Mouse (Mus musculus) left cerebral cortex, adult 11 months (tissue): Measurements from ENCODE around the gene Nrcam.

Experiments
- DNase-seq: peaks from one replicate; pipeline ENCODE4 v3.0.0; 2022; ENCODE audit warnings: low spot score

Nrcam gene

GRCm38 (mm10) chr12:44357881-44358280 is 29.2 kb downstream of the Nrcam start:
- no peak for DNase-seq

- DNase-seq, result no peak
Observed at GRCm38 (mm10) chr12:44371076-44371710, 42.5 kb downstream of the Nrcam start.

DNA sequence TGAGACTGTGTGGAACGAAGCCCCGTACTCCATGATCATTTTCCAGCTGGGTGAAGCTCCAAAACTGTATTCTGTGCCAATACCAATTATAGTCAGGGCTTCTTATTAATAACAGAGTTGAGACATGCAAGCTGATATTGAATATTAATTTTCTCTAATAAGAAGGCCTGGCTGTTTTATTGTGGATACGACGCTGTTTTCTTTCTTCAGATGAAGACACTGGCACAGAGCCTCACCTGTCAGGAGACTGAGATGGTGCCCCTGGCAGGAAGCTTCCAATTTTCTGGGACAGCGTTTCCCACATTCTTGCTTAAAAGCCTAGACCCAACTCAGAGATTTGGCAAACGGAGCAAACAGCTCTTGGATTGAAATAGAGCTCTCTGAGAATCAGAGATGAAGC is 47.3 kb downstream of the Nrcam start:
- DNase-seq, result no peak

DNA sequence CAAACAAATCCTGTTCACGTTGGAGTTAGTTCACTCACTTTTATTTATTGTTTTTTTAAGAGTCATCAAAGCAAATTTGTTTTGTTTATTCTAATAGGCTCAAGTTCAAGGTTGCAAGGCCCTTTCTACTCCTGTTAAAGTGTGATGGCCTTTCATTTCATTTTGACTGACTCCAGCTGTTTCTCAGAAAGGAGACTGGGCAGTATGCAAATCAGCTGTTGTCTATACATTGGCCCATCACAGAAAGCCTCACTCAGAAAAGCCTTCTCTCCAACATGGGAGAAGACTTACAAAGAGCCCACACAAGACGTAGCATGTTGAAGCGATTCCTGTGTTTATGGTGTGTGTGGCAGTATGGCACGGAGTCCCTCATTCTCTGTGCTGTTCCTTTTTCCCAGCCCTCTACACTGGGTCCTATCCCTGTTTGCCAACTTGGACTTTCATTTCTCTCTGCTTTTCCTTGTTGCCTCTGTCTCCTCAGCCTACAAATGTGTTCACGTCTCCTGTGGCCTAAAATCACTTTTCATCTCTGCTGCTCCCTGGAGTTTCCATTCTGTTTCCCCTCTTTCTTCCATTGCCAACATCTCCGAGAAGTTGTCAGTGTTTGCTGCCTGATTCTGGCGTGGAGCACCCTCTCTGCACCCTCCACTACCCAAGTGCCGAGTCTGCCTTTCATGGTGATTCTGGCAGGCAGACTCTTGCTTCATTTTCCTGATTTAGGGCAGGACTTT is 49.9 kb downstream of the Nrcam start:
- no peak for DNase-seq

GRCm38 (mm10) chr12:44380805-44381204 is 52.1 kb downstream of the Nrcam start:
- DNase-seq, result peak; percentile 81

GRCm38 (mm10) chr12:44386398-44386797 is 57.7 kb downstream of the Nrcam start:
- no peak for DNase-seq

GRCm38 (mm10) chr12:44388220-44388619 is 59.5 kb downstream of the Nrcam start:
- DNase-seq, result no peak

- DNase-seq, result no peak
Observed at GRCm38 (mm10) chr12:44390391-44391137, 61.9 kb downstream of the Nrcam start.

GRCm38 (mm10) chr12:44394901-44395300 is 66.2 kb downstream of the Nrcam start:
- DNase-seq, result no peak

DNA sequence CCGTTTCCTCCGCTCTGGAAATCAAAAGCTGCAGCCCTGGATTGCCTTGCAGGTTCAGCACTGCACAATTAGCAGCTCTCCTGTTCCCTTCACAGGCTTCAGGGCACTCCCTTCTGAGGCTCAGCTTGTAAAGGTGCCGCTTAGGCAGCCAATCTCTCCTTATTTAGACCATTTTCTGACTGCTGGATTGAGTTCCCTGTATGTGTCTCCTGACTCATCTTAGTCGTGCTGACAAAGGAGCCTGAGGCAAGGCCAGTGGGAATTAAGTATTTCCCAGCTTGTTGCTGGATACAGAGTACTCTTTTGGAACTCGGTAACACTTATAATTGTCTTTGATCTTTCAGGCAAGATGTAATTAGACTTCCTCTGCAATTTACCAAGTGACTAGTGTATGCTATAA is 69.1 kb downstream of the Nrcam start:
- DNase-seq, result peak; percentile 36

- DNase-seq, result no peak
Observed at GRCm38 (mm10) chr12:44402134-44402533, 73.4 kb downstream of the Nrcam start.

DNA sequence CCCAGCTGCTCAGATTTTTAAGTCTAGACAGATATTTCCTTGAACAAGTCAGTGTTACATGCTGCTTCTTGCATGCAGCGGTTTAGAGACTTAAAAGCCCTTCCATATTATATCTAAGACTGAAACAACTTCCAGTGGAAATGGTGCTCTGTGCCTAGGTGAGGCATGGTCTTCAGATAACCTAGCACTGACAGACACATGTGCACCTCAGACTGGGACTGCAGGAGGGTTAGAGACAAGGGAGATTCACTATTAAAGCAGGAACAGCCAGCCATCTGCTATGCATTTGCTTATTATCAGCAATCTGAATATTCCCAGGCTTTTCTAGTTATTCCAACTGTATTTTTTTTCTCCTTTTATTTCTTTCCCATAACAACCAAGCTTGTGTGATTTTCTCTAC is 74.6 kb downstream of the Nrcam start:
- no peak for DNase-seq

- no peak for DNase-seq
Observed at GRCm38 (mm10) chr12:44403731-44404424, 75.2 kb downstream of the Nrcam start.

GRCm38 (mm10) chr12:44409786-44410185 is 81.1 kb downstream of the Nrcam start:
- peak; percentile 84 for DNase-seq

- DNase-seq, result no peak
Observed at GRCm38 (mm10) chr12:44411031-44411430, 82.3 kb downstream of the Nrcam start.

DNA sequence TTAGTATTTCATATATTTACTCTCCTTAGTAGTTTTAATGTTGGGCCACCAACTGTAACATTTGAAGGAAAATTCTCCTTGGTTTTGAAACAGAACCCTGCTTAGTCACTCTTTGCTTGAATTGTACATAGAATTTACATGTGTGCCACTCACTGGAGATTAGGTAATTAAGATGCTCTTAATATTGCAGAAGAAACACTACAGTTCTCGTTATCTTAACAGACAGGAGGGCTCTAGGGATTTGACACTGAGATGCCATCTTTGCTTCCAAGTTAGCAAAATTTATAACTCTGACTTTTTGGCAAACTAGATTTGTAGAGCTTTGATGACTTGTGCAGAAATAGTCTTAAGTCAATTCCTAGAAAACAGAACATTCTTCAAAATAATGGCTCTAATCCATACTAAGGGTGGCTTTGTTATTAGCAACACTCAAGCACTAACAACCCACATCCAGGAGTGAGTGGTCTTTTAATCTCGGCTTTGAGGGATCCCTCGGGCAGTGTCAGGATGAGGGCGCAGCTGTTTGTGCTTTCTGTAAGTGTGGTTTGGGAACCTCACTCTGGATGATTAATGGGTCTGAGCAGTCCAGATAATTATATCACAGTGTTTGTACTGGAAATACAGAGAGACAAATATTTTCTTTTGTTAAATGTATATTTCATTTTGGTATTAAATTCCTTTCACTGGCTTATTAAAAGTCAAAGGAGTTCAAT is 93.6 kb downstream of the Nrcam start:
- DNase-seq, result no peak

GRCm38 (mm10) chr12:44422867-44423255 is 94.2 kb downstream of the Nrcam start:
- DNase-seq, result no peak

GRCm38 (mm10) chr12:44424011-44424410 is 95.3 kb downstream of the Nrcam start:
- no peak for DNase-seq

- DNase-seq, result no peak
Observed at GRCm38 (mm10) chr12:44425040-44425439, 96.4 kb downstream of the Nrcam start.

DNA sequence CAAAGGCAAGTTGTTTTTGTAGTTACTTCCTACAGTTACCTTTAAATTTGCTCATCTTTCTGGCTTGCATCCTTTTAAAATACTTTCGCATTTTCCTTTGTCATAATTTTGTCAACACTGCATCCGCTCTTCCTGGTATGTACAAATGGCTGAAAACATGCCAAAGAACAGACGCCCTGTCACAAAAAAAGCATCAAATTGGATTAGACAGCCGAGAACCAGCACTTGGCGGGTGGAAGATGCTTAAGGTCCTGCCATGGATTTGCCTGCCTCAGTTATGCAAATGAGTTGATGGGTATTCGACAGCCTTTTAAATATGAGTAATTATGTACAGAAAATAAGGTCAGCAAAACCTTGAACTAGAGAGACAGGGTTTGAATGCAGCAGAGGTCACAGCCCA is 101.7 kb downstream of the Nrcam start:
- no peak for DNase-seq

GRCm38 (mm10) chr12:44430996-44431395 is 102.3 kb downstream of the Nrcam start:
- no peak for DNase-seq

- DNase-seq, result no peak
Observed at GRCm38 (mm10) chr12:44432727-44433126, 104.0 kb downstream of the Nrcam start.
